Mouse (Mus musculus): ENCODE data around the gene Ctnna3.
A peak's percentile ranks its signal among the peaks of the same experiment; 100 is the strongest.
"Not testable (repeated sequence)": the region's sequence is repeated elsewhere in the genome, so short reads cannot be mapped to it uniquely, and the experiment has no call there.

The Ctnna3 gene

GRCm38 (mm10) chr10:64892458-64892857 is 1462.6 kb downstream of the Ctnna3 start:
- DNase-seq (ENCODE audit: low spot score in 2 of 2), result no peak

GRCm38 (mm10) chr10:64898739-64899138 is 1468.8 kb downstream of the Ctnna3 start:
- no peak for DNase-seq (ENCODE audit: low spot score in 2 of 2)

- no peak for DNase-seq (ENCODE audit: low spot score in 2 of 2)
These were observed 1471.8 kb downstream of the Ctnna3 start for GRCm38 (mm10) chr10:64901726-64902125.

GRCm38 (mm10) chr10:64940975-64941374 is 1511.1 kb downstream of the Ctnna3 start:
- DNase-seq (ENCODE audit: low spot score in 2 of 2), result no peak

- no peak for DNase-seq (ENCODE audit: low spot score in 2 of 2)
These were observed 1528.5 kb downstream of the Ctnna3 start for GRCm38 (mm10) chr10:64958391-64958790.

- DNase-seq (ENCODE audit: low spot score in 2 of 2), result peak in 1 of 2 experiments; percentile 9
These were observed 1563.0 kb downstream of the Ctnna3 start for GRCm38 (mm10) chr10:64992871-64993270.

GRCm38 (mm10) chr10:65013525-65013924 is 1583.6 kb downstream of the Ctnna3 start:
- DNase-seq (ENCODE audit: low spot score in 2 of 2), result peak in 1 of 2 experiments; percentile 2

- no peak for DNase-seq (ENCODE audit: low spot score in 2 of 2)
These were observed 1592.8 kb downstream of the Ctnna3 start for GRCm38 (mm10) chr10:65022667-65023066.

GRCm38 (mm10) chr10:65033516-65033915 is 1603.6 kb downstream of the Ctnna3 start:
- DNase-seq (ENCODE audit: low spot score in 2 of 2), result not testable (repeated sequence)

Measured in urinary bladder, postnatal 36 days (tissue).